Mouse (Mus musculus) stomach, postnatal 0 days (tissue): ENCODE results near the gene Slc46a3. TPM values are rescaled to one million over a fixed set of nuclear protein-coding genes. Genes with fewer than 3 reads are reported as not detected.

ENCODE experiments used
- ATAC-seq: fragments of 200-750 bp; cut with Nextera tagmentation; 2 replicates; pipeline ENCODE4 v1.8.0; 2017; ENCODE audit not compliant: low FRiP score, low TSS enrichment
- DNase-seq: peaks from one replicate; pipeline ENCODE4 v3.0.0-alpha.2; 2016; ENCODE audit warnings: low spot score
- H3K27ac ChIP-seq: fragments of 300-500 bp; sonication (generic); replicated peaks from 2 replicates; pipeline ENCODE4 v1.5.1; 2014; ENCODE audit warnings: mild to moderate bottlenecking, control low read depth
- H3K27me3 ChIP-seq: fragments of 300-500 bp; sonication (generic); 2 replicates; pipeline ENCODE4 v1.6.1; 2014; ENCODE audit warnings: low read length; ENCODE audit not compliant: control insufficient read depth, insufficient read depth
- H3K36me3 ChIP-seq: fragments of 300-500 bp; sonication (generic); 2 replicates; pipeline ENCODE4 v1.6.1; 2014; ENCODE audit warnings: low read length, mixed read lengths; ENCODE audit not compliant: control insufficient read depth, insufficient read depth
- H3K4me1 ChIP-seq: fragments of 300-500 bp; sonication (generic); replicated peaks from 2 replicates; pipeline ENCODE4 v1.6.1; 2014; ENCODE audit warnings: antibody characterized with exemption; ENCODE audit not compliant: control insufficient read depth, insufficient read depth
- H3K4me2 ChIP-seq: fragments of 300-500 bp; sonication (generic); replicated peaks from 2 replicates; pipeline ENCODE4 v1.6.1; 2014; ENCODE audit warnings: low read depth, mild to moderate bottlenecking, control low read depth, moderate library complexity
- H3K4me3 ChIP-seq: fragments of 300-500 bp; sonication (generic); 2 replicates; pipeline ENCODE4 v1.5.1; 2014; ENCODE audit warnings: low read depth, low read length, control low read depth
- H3K9ac ChIP-seq: fragments of 300-500 bp; sonication (generic); 2 replicates; pipeline ENCODE4 v1.6.1; 2014; ENCODE audit warnings: mild to moderate bottlenecking, low read length, control low read depth, mixed read lengths
- H3K9me3 ChIP-seq: fragments of 300-500 bp; sonication (generic); 2 replicates; pipeline ENCODE4 v1.6.1; 2016; ENCODE audit warnings: low read length; ENCODE audit not compliant: control insufficient read depth
- CTCF ChIP-seq: IDR thresholded peaks from 2 replicates; pipeline ENCODE4 v1.5.1; 2016; ENCODE audit warnings: antibody characterized with exemption, low read depth, mild to moderate bottlenecking, moderate library complexity
- EP300 ChIP-seq: optimal IDR thresholded peaks from 2 replicates; pipeline ENCODE3; 2016; ENCODE audit warnings: antibody characterized with exemption
- WGBS: fragments of 180-500 bp; shearing (Covaris S2); extraction: QIAGEN DNeasy Blood & Tissue Kit; methylation state at CpG from one replicate; pipeline ENCODE4 v1.1.7; 2014; 5-methylcytosine and 5-hydroxymethylcytosine counted together
- polyA plus RNA-seq: library from polyadenylated mRNA; unstranded; fragments of >200 nt; fragmentation: Nextera tagmentation; extraction: Ambion mirVana; gene quantifications from 2 replicates; pipeline ENCODE4 v1.2.1, GENCODE M21; 2015

Slc46a3 gene
- polyA plus RNA-seq, 1 experiment from 2014 or later = 2.7 TPM

DNA sequence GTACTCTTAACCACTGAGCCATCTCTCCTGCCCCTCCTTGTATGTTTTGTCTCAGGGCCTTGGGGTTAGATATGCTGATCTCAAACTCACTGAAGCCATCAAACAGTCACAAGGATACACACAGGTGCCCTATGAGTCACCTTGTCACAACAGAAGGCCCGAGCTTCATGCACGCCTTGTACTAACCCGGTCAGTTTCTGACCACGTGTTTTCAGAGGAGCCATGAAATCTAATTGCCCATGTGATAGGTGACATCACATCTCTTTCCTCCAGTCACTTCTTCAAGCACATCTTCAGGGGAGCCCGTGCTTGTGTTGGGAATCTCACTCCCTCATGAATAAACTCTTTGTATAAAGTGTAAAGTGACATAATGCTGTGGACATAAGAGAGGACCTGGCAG is 30.0 kb upstream of the Slc46a3 start:
- H3K4me1 ChIP-seq = no peaks in the 10 kb centered on the region
- H3K9me3 ChIP-seq = no peaks in the 10 kb centered on the region
- 69% methylated on average over 5 of the region's 5 CpGs for WGBS
- H3K4me2 ChIP-seq = no peak overlapping the region
- TF ChIP-seq CTCF = no peak
- no peak for TF ChIP-seq EP300
- H3K36me3 ChIP-seq = no peaks in the 10 kb centered on the region
- ATAC-seq = peak; percentile 81
- H3K27ac ChIP-seq = no peak overlapping the region
- no peak for DNase-seq
- H3K4me3 ChIP-seq = no peak overlapping the region
- no peaks in the 10 kb centered on the region for H3K27me3 ChIP-seq
- no peak overlapping the region for H3K9ac ChIP-seq

DNA sequence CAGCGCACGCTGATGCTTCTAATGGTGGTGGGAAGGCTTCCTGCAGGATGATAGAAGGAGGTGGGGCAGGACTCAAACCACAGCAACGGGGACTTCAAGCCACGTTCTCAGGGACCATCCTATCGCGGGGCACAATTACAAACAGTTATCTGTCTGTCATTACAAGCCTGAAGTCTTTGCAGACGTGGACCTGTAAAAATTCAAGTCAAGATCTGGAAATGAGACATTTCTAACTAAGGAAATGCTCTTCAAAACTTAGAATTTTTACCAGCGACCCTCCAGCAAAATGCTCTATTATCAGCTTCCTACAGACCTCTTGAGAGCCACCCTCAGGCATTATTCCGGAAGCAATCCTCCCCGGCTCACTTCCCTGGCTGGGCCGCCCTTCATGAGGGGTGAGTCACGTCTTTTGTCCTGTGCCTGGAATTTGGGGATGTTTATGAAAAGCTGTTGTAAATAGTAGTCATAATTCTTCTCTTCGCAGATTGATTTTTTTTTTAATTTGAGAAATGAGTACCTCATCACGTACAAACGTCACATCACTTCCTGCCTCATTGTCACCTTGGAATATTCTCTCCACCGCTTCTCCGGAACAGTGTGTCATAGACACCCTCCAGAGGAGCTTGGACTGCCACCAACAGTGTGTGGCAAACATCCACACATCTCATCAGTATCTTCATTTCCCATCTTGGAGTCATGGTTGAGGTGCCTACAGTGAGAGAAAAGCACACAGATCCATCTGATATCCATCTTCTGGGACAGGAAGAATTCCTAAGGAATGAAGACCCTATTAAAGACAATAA is 23.6 kb upstream of the Slc46a3 start:
- TF ChIP-seq EP300 (no peak), CTCF (no peak)
- Histone ChIP-seq H3K36me3 (no peaks in the 10 kb centered on the region), H3K4me3 (no peak overlapping the region), H3K9ac (no peak overlapping the region), H3K4me2 (no peak overlapping the region), H3K27ac (no peak overlapping the region), H3K4me1 (no peaks in the 10 kb centered on the region), H3K27me3 (no peaks in the 10 kb centered on the region), H3K9me3 (no peaks in the 10 kb centered on the region)
- DNase-seq = no peak
- 61% methylated on average over 17 of the region's 17 CpGs for WGBS
- ATAC-seq = no peak

- Histone ChIP-seq H3K27me3 (no peaks in the 10 kb centered on the region), H3K4me2 (no peak overlapping the region), H3K27ac (no peak overlapping the region), H3K9ac (no peak overlapping the region), H3K9me3 (no peaks in the 10 kb centered on the region), H3K4me1 (no peaks in the 10 kb centered on the region), H3K36me3 (no peaks in the 10 kb centered on the region), H3K4me3 (no peak overlapping the region)
- TF ChIP-seq EP300 = no peak
- TF ChIP-seq CTCF = no peak
- ATAC-seq (no peak), DNase-seq (no peak)
- WGBS = 75% methylated on average over 9 of the region's 9 CpGs
These were observed 21.6 kb upstream of the Slc46a3 start for GRCm38 (mm10) chr5:147916171-147916570.

- H3K27ac ChIP-seq = no peak overlapping the region
These were observed 20.5 kb upstream of the Slc46a3 start for GRCm38 (mm10) chr5:147915038-147915566.

GRCm38 (mm10) chr5:147913241-147913842 is 18.7 kb upstream of the Slc46a3 start:
- DNase-seq = peak; percentile 59
- no peak overlapping the region for H3K9ac ChIP-seq
- peak; percentile 69 for ATAC-seq
- H3K27me3 ChIP-seq = no peaks in the 10 kb centered on the region
- no peaks in the 10 kb centered on the region for H3K36me3 ChIP-seq
- no peaks in the 10 kb centered on the region for H3K4me1 ChIP-seq
- peak overlapping the region; percentile 8; the same call in 1 of the 2 replicates for H3K4me2 ChIP-seq
- 25% methylated on average over 14 of the region's 14 CpGs for WGBS
- TF ChIP-seq CTCF = no peak
- TF ChIP-seq EP300 = no peak
- no peaks in the 10 kb centered on the region for H3K9me3 ChIP-seq
- no peak overlapping the region for H3K4me3 ChIP-seq
- no peak overlapping the region for H3K27ac ChIP-seq

More at GRCm38 (mm10) chr5:147915038-147915566, 20.5 kb upstream of the Slc46a3 start:
- no peak for DNase-seq
- H3K9me3 ChIP-seq = no peaks in the 10 kb centered on the region
- H3K4me2 ChIP-seq = no peak overlapping the region
- ATAC-seq = no peak
- no peaks in the 10 kb centered on the region for H3K27me3 ChIP-seq
- H3K4me1 ChIP-seq = no peaks in the 10 kb centered on the region
- WGBS = 52% methylated on average over 6 of the region's 6 CpGs
- no peaks in the 10 kb centered on the region for H3K36me3 ChIP-seq
- no peak overlapping the region for H3K4me3 ChIP-seq
- TF ChIP-seq EP300 (no peak), CTCF (peak; percentile 30)
- no peak overlapping the region for H3K9ac ChIP-seq

DNA sequence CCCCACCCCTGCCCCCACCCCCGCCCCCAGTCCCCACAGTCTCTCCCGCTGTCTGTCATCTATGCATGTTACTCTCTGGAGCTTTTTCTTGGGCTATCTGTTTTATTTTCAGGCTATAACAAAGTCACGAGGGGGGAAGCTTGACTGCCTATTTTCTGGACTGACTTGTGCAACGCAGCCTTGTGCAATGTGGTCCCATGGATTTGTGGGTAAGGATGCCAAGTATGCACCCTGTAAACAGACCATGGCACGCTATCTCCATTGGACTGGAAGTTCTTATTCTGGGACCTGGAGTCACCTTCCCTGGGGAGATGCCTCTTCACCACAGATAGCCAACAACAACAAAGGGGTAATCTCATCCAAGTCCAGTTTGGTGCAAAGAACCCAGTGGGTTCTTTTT is 17.1 kb upstream of the Slc46a3 start:
- Histone ChIP-seq H3K4me1 (no peaks in the 10 kb centered on the region), H3K36me3 (no peaks in the 10 kb centered on the region), H3K27me3 (no peaks in the 10 kb centered on the region), H3K27ac (no peak overlapping the region), H3K4me3 (no peak overlapping the region), H3K9ac (no peak overlapping the region), H3K4me2 (no peak overlapping the region), H3K9me3 (no peaks in the 10 kb centered on the region)
- TF ChIP-seq CTCF (no peak), EP300 (no peak)
- WGBS = 69% methylated on average over 5 of the region's 5 CpGs
- DNase-seq (no peak), ATAC-seq (no peak)
